Mouse (Mus musculus) liver, postnatal 0 days (tissue): ENCODE measurements at regions not wholly inside any gene's neighbourhood (a gene's known extent, or its start where the extent isn't known, plus 50 kb on each side); places are given as distances from the start of the nearest gene placed in this dataset.
"Not testable (repeated sequence)": the region's sequence is repeated elsewhere in the genome, so short reads cannot be mapped to it uniquely, and the experiment has no call there.

Source experiments
- ATAC-seq: fragments of 200-750 bp; cut with Nextera tagmentation; 2 replicates; pipeline ENCODE4 v1.8.0; 2017; ENCODE audit warnings: mild to moderate bottlenecking, moderate library complexity
- DNase-seq: peaks from one replicate; pipeline ENCODE4 v3.0.0-alpha.2; 2016
- H3K27ac ChIP-seq: fragments of 300-500 bp; sonication (generic); 2 replicates; pipeline ENCODE4 v1.5.1; 2014; ENCODE audit warnings: antibody characterized with exemption, moderate library complexity, mild to moderate bottlenecking, low read depth
- H3K27me3 ChIP-seq: fragments of 300-500 bp; sonication (generic); 2 replicates; pipeline ENCODE4 v1.6.1; 2014; ENCODE audit warnings: low read length, control low read depth, mixed read lengths; ENCODE audit not compliant: insufficient read depth
- H3K36me3 ChIP-seq: fragments of 300-500 bp; sonication (generic); replicated peaks from 2 replicates; pipeline ENCODE4 v1.6.1; 2014; ENCODE audit warnings: mild to moderate bottlenecking, control low read depth, low read length, moderate library complexity, mixed read lengths; ENCODE audit not compliant: insufficient read depth
- H3K4me1 ChIP-seq: fragments of 300-500 bp; sonication (generic); 2 replicates; pipeline ENCODE4 v1.6.1; 2014; ENCODE audit warnings: antibody characterized with exemption, mild to moderate bottlenecking, control low read depth; ENCODE audit not compliant: insufficient read depth
- H3K4me2 ChIP-seq: fragments of 300-500 bp; sonication (generic); 2 replicates; pipeline ENCODE4 v1.6.1; 2014; ENCODE audit warnings: low read depth, mild to moderate bottlenecking, low read length, moderate library complexity, mixed read lengths
- H3K4me3 ChIP-seq: fragments of 300-500 bp; sonication (generic); 2 replicates; pipeline ENCODE4 v1.5.1; 2014; ENCODE audit warnings: low read depth, low read length
- H3K9ac ChIP-seq: fragments of 300-500 bp; sonication (generic); replicated peaks from 2 replicates; pipeline ENCODE4 v1.6.1; 2014; ENCODE audit warnings: mild to moderate bottlenecking, moderate library complexity
- H3K9me3 ChIP-seq: fragments of 300-500 bp; sonication (generic); 2 replicates; pipeline ENCODE4 v1.6.1; 2016; ENCODE audit warnings: mild to moderate bottlenecking, control low read depth, low read length, mixed read lengths
- CTCF ChIP-seq: sonication (generic); IDR thresholded peaks from 2 replicates; pipeline ENCODE4 v1.5.1; 2016; ENCODE audit warnings: antibody characterized with exemption, low read depth
- EP300 ChIP-seq: IDR thresholded peaks from 2 replicates; pipeline ENCODE4 v1.6.1; 2016; ENCODE audit warnings: antibody characterized with exemption, low read depth, mild to moderate bottlenecking
- WGBS: fragments of 180-500 bp; shearing (Covaris S2); extraction: QIAGEN DNeasy Blood & Tissue Kit; methylation state at CpG from one replicate; pipeline ENCODE4 v1.1.7; 2014; ENCODE audit not compliant: insufficient replicate concordance; 5-methylcytosine and 5-hydroxymethylcytosine counted together

DNA sequence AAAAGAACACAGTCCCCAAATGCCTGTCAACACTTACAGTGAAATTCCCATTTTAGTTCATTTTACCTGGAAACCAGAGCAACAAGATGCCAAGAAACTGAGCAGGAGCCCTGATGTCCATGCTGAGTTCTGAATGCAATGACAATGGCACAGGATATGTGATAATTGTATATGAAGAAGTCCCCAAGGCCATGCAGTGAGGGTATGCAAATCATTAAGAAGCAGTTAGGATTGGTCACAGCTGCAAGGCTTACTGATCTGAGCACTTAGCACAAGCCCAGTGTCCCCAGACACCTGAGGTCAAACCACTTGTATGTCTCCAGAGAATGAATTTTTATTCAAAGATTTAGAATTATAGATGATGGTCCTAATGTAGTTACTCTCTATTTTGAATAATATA is 419.0 kb upstream of the Tacstd2 start:
- not testable (repeated sequence) for H3K4me2 ChIP-seq, H3K4me3 ChIP-seq, DNase-seq, H3K9ac ChIP-seq, ATAC-seq, H3K27me3 ChIP-seq, H3K36me3 ChIP-seq, H3K4me1 ChIP-seq, H3K27ac ChIP-seq, H3K9me3 ChIP-seq

DNA sequence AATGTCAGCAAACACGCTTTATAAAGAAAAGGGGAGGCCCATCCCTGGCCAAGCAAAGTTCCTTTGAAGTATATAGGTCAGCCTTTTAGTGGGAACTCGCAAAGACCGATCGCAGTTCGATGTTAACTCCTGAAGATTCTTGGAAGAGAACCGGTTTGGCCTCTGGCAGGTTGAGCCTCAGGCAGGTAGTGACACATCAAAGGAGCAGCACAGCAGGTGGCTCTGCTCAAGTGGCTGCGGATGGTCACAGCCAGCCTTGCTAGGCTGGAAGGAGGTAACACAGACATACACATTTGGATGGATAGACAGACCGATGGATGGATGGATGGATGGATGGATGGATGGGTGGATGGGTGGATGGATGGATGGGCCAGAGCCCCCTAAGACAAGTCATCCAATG is 395.9 kb upstream of the Tacstd2 start:
- not testable (repeated sequence) for H3K9me3 ChIP-seq, H3K4me1 ChIP-seq, ATAC-seq, H3K27me3 ChIP-seq, DNase-seq, H3K4me2 ChIP-seq, H3K4me3 ChIP-seq, H3K27ac ChIP-seq, H3K9ac ChIP-seq, H3K36me3 ChIP-seq
- 27% methylated on average over 8 of the region's 8 CpGs for WGBS

DNA sequence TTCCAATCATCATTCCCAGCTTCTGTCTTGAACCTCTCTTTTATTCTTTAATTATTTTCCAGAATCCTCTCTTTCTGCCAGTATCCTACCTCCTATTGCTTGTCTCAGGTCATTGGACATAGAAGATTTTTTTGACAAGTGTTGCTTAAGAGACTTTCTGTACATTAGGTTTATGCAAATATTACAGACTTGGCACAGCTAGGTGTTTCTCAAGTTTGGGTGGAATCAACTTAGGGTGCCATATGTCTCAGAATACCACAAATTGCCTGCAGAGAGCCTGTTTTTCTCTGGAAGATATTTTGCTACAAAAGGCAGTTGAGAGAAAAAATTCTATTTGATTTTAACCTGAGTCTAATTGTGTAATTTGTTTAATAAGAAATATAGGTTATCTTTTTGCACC is 386.9 kb upstream of the Tacstd2 start:
- TF ChIP-seq CTCF (no peak), EP300 (no peak)
- Histone ChIP-seq H3K4me3 (no peak overlapping the region), H3K4me2 (no peak overlapping the region), H3K4me1 (no peaks in the 10 kb centered on the region), H3K9ac (no peak overlapping the region), H3K36me3 (no peaks in the 10 kb centered on the region), H3K27ac (no peak overlapping the region), H3K27me3 (no peaks in the 10 kb centered on the region), H3K9me3 (no peaks in the 10 kb centered on the region)
- DNase-seq = no peak
- no peak for ATAC-seq

DNA sequence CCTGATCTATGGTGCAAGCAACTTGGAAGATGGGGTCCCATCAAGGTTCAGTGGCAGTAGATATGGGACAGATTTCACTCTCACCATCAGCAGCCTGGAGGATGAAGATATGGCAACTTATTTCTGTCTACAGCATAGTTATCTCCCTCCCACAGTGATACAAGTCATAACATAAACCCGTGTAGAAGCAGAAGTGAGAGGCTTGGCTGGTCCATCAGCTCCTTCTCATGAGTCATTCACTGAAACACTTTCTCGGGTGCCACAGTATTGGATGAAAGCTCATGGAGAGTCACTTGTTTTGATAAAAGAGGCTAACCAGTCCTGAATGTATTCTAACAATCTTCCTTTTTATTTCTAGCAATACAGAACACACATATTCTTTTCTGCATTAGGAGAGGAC is 378.3 kb upstream of the Tacstd2 start:
- Histone ChIP-seq H3K9ac (no peak overlapping the region), H3K4me3 (no peak overlapping the region), H3K9me3 (no peaks in the 10 kb centered on the region), H3K4me2 (no peak overlapping the region), H3K27me3 (no peaks in the 10 kb centered on the region), H3K4me1 (no peaks in the 10 kb centered on the region), H3K27ac (no peak overlapping the region), H3K36me3 (no peaks in the 10 kb centered on the region)
- no peak for DNase-seq
- 55% methylated on average over 2 of the region's 2 CpGs for WGBS
- TF ChIP-seq EP300 (no peak), CTCF (no peak)
- no peak for ATAC-seq

DNA sequence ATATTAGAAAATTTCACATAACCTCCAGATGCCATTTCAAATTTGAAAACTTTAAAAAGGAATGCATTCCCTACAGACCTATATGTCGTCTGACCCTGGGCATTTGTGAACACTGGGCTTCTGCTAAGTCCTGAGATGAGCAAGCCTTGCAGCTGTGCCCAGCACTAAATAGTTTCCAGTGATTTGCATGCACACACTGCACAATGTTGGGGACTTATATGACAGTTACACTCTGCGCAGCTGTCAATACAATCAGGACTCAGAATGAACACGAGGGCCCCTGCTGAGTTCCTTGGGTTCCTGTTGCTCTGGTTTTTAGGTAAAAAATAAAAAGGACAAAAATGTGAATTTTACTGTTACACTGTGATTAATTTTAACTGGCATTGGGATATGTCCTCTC is 377.7 kb upstream of the Tacstd2 start:
- no peak overlapping the region for H3K4me2 ChIP-seq
- H3K27me3 ChIP-seq = no peaks in the 10 kb centered on the region
- no peak for TF ChIP-seq EP300
- TF ChIP-seq CTCF = no peak
- H3K9me3 ChIP-seq = no peaks in the 10 kb centered on the region
- 73% methylated on average over 3 of the region's 3 CpGs for WGBS
- ATAC-seq (no peak), DNase-seq (no peak)
- H3K36me3 ChIP-seq = no peaks in the 10 kb centered on the region
- no peaks in the 10 kb centered on the region for H3K4me1 ChIP-seq
- H3K4me3 ChIP-seq = no peak overlapping the region
- H3K27ac ChIP-seq = no peak overlapping the region
- no peak overlapping the region for H3K9ac ChIP-seq

DNA sequence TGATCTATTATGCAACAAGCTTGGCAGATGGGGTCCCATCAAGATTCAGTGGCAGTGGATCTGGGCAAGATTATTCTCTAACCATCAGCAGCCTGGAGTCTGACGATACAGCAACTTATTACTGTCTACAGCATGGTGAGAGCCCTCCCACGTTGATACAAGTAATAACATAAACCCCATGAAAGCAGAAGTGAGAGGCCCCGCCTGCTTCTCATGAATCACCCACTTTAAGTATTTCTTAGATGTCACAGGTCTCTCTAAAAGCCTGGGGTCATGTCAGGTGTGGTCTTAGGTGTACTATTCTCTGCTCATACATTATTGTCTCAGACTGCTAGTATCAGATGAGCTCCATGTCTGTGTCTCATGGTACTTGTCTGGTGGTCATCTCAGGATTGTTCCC is 360.9 kb upstream of the Tacstd2 start:
- no peak overlapping the region for H3K4me2 ChIP-seq
- TF ChIP-seq EP300 (no peak), CTCF (no peak)
- H3K9me3 ChIP-seq = no peaks in the 10 kb centered on the region
- H3K27me3 ChIP-seq = no peaks in the 10 kb centered on the region
- 57% methylated on average over 3 of the region's 3 CpGs for WGBS
- no peak for ATAC-seq
- H3K9ac ChIP-seq = no peak overlapping the region
- no peaks in the 10 kb centered on the region for H3K36me3 ChIP-seq
- no peaks in the 10 kb centered on the region for H3K4me1 ChIP-seq
- H3K27ac ChIP-seq = no peak overlapping the region
- no peak overlapping the region for H3K4me3 ChIP-seq
- no peak for DNase-seq

DNA sequence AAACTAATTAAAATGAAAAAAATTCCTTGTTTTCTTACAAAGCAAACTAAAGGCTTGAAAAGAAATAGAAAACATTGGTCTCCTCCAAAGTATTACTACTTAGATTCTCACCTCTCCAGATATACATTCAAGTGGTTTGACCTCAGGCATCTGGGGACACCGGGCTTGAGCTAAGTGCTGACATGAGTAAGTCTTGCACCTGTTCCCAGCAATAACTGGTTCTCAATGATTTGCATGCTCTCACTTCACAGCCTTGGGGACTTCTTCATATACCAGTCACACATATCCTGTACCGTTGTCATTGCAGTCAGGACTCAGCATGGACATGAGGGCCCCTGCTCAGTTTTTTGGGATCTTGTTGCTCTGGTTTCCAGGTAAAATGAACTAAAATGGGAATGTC is 360.3 kb upstream of the Tacstd2 start:
- no peak overlapping the region for H3K27ac ChIP-seq
- H3K4me2 ChIP-seq = no peak overlapping the region
- no peaks in the 10 kb centered on the region for H3K27me3 ChIP-seq
- H3K9ac ChIP-seq = no peak overlapping the region
- H3K4me1 ChIP-seq = no peaks in the 10 kb centered on the region
- no peak for TF ChIP-seq EP300
- TF ChIP-seq CTCF = no peak
- DNase-seq (no peak), ATAC-seq (no peak)
- WGBS = 80% methylated on average over 2 of the region's 2 CpGs
- no peaks in the 10 kb centered on the region for H3K36me3 ChIP-seq
- no peaks in the 10 kb centered on the region for H3K9me3 ChIP-seq
- H3K4me3 ChIP-seq = no peak overlapping the region
